Mouse (Mus musculus) midbrain, embryonic 16.5 days (tissue): ENCODE data around the gene Mis12. TPM values are rescaled to one million over a fixed set of nuclear protein-coding genes. Genes with fewer than 3 reads are reported as not detected.

Experiments
- ATAC-seq: fragments of 200-750 bp; cut with Nextera tagmentation; 2 replicates; pipeline ENCODE4 v1.8.0; 2017; ENCODE audit warnings: moderate TSS enrichment
- H3K27ac ChIP-seq: fragments of 300-500 bp; sonication (generic); 2 replicates; pipeline ENCODE4 v1.5.1; 2014; ENCODE audit warnings: mild to moderate bottlenecking, low read length, mixed read lengths
- H3K27me3 ChIP-seq: fragments of 300-500 bp; sonication (generic); 2 replicates; pipeline ENCODE4 v1.6.1; 2014; ENCODE audit warnings: low read depth, low read length, mixed read lengths; ENCODE audit not compliant: control insufficient read depth, insufficient read depth
- H3K36me3 ChIP-seq: fragments of 300-500 bp; sonication (generic); 2 replicates; pipeline ENCODE4 v1.6.1; 2014; ENCODE audit warnings: mild to moderate bottlenecking, low read length, moderate library complexity, mixed read lengths; ENCODE audit not compliant: control insufficient read depth, insufficient read depth
- H3K4me1 ChIP-seq: fragments of 300-500 bp; sonication (generic); 2 replicates; pipeline ENCODE4 v1.6.1; 2014; ENCODE audit warnings: mild to moderate bottlenecking, low read length, mixed read lengths; ENCODE audit not compliant: control insufficient read depth, insufficient read depth
- H3K4me2 ChIP-seq: fragments of 300-500 bp; sonication (generic); 2 replicates; pipeline ENCODE4 v1.6.1; 2014; ENCODE audit warnings: mild to moderate bottlenecking, low read length, mixed read lengths
- H3K4me3 ChIP-seq: fragments of 300-500 bp; sonication (generic); 2 replicates; pipeline ENCODE4 v1.5.1; 2014; ENCODE audit warnings: low read depth, mild to moderate bottlenecking, low read length, moderate library complexity, mixed read lengths
- H3K9ac ChIP-seq: fragments of 300-500 bp; sonication (generic); 2 replicates; pipeline ENCODE4 v1.6.1; 2014; ENCODE audit warnings: low read depth, low read length, mixed read lengths
- H3K9me3 ChIP-seq: fragments of 300-500 bp; sonication (generic); replicated peaks from 2 replicates; pipeline ENCODE4 v1.6.1; 2014; ENCODE audit warnings: mild to moderate bottlenecking, low read length, mixed read lengths; ENCODE audit not compliant: control insufficient read depth, poor library complexity, severe bottlenecking
- WGBS: fragments of 180-500 bp; shearing (Covaris S2); extraction: QIAGEN DNeasy Blood & Tissue Kit; methylation state at CpG from one replicate; pipeline ENCODE4 v1.1.7; 2014; 5-methylcytosine and 5-hydroxymethylcytosine counted together
- polyA plus RNA-seq: library from polyadenylated mRNA; unstranded; fragments of >200 nt; fragmentation: Nextera tagmentation; extraction: Ambion mirVana; gene quantifications from 2 replicates; pipeline ENCODE4 v1.2.1, GENCODE M21; 2015

The Mis12 gene
- polyA plus RNA-seq, 1 experiment from 2014 or later, result 33.4 TPM

DNA sequence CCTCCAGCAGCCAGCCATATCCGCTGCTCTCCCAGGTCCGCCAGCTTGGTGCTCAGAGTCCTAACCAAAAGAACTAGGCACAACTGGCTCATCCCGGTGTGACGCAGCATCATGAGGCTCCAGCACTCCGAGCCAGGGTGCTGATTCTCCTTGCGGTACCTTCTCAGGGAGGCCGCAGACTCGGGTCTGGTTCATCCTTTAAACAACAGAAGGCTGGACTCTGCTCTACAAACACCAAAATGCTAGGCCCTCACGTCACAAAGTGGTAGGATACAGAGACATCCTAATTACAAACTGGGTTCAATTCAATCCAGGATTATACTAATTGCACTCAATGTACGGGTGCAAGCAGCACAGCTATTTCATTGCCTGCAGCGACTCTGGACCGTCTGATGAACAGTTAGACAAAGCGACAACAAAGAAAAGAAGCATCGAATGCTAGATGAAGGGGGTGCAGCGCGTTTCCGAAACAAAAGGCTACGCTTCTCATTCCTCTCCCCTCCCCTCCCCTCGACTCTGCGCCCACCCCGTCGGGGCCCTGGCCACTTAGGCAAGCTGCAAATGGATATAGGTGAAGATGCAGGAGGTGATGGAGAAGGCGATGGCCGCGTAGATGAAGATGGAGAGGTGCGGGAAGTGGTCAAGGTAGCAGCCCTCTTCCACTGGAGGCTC, 13.2 kb downstream of the Mis12 start:
- Histone ChIP-seq H3K4me3 (peak overlapping the region; percentile 70), H3K27me3 (no peaks in the 10 kb centered on the region), H3K4me1 (peaks cover 24% of the 10 kb centered on the region), H3K9ac (peak overlapping the region; percentile 95), H3K27ac (peak overlapping the region; percentile 98), H3K4me2 (peak overlapping the region; percentile 79), H3K9me3 (no peaks in the 10 kb centered on the region), H3K36me3 (no peaks in the 10 kb centered on the region)
- 1% methylated on average over 26 of the region's 26 CpGs for WGBS
- ATAC-seq, result peak; percentile 64

DNA sequence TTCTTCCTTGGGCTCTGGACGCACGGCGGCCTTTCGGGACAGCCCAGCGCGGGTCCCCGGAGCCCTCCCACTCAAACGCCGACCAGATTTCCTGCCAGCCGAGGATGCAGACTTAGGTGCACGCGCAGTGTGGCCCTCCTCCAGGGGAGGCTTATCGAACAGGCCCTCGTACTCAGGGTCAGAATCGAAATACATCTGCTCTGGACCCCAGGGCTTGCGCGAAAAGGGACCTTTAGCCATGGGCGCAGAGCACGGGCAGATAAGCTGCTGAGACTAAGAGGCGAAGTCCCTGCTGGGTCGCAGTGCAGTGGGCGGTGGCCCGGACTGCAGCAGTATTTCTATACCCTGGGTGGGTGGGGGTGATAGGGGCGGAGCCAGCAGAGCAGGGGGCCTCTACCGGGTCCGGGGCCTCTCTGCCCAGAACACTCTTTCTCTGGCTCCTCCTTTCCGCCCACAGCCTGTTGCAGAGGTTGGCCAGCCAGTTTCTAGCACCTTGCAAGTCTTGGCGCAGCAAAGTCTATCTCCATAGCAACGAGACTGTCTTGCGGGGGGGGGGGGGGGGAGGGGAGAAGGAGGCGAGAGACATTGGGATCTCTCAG, 13.9 kb downstream of the Mis12 start, which contains the start of gene 6330403K07Rik:
Gene 6330403K07Rik (minus strand): TSS at position 351 of the 599 bp plus-strand sequence.
- Histone ChIP-seq H3K9me3 (no peaks in the 10 kb centered on the region), H3K9ac (peak within 1 kb of the TSS; percentile 95), H3K4me1 (peaks cover 24% of the 10 kb centered on the region), H3K36me3 (no peaks in the 10 kb centered on the region), H3K27ac (peak within 1 kb of the TSS; percentile 98), H3K27me3 (no peaks in the 10 kb centered on the region), H3K4me3 (peak within 1 kb of the TSS; percentile 70), H3K4me2 (peak within 1 kb of the TSS; percentile 79)
- peak; percentile 97 for ATAC-seq
- under 1% methylated on average over 28 of the region's 31 CpGs for WGBS

DNA sequence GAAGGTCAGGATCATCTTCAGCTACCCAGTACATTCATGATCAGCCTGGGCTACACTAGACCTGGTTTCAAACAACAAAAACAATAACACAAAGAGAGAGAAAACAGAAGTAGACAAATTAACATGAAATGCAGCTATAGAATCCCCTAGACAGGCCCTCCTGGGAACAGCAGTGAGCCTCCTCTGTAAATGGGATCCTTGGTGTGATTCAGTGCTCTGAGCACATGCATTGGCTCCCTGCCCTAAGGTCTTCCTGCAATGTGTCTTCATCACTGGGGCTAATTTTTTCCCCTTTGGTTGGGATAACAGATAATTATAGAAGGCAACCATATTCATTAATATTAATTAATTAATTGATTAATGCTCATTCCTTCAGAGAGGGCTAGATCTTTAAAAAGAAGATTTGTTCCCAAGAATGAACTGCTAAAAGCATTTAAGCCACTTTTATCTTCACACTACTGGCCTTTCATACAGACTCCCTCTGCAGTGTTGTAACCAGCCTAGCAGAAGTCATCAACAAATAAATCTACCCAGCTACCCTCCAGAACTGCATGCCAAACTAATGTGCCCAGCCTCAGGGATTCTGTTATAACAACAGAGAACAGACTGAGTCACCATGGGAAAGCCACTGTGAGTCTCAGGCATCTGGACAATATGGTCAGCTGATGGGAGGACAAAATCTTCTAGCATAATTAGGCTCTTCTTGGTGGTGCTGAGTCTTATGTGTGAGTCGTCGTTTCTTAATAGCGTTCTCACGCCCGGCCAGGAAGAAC, 20.3 kb downstream of the Mis12 start:
- H3K27ac ChIP-seq, result no peak overlapping the region
- no peaks in the 10 kb centered on the region for H3K4me1 ChIP-seq
- no peak for ATAC-seq
- no peaks in the 10 kb centered on the region for H3K9me3 ChIP-seq
- H3K9ac ChIP-seq, result no peak overlapping the region
- H3K4me2 ChIP-seq, result no peak overlapping the region
- no peaks in the 10 kb centered on the region for H3K27me3 ChIP-seq
- H3K4me3 ChIP-seq, result no peak overlapping the region
- WGBS, result 96% methylated on average over 5 of the region's 5 CpGs
- H3K36me3 ChIP-seq, result no peaks in the 10 kb centered on the region

DNA sequence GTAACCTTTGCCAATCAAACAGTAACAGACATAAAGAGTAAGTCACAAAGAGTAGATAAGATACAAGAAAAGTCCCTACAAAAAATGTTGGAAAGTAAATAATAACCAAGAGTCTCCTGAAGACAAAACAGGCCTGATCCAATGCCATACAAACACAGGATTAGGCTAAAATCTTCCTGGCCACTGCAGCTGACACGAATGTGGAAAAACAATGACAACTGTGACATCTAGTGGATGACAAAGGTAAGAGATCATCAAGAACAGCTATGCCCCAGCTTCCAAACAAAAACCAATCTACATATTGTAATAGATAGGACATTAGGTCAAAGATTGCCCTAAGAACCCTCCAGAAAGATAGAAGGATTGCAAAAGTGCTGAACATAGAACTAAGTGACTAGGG, 33.1 kb downstream of the Mis12 start:
- no peaks in the 10 kb centered on the region for H3K27me3 ChIP-seq
- no peaks in the 10 kb centered on the region for H3K4me1 ChIP-seq
- H3K9ac ChIP-seq, result no peak overlapping the region
- no peak overlapping the region for H3K27ac ChIP-seq
- no peaks in the 10 kb centered on the region for H3K9me3 ChIP-seq
- H3K4me3 ChIP-seq, result no peak overlapping the region
- H3K36me3 ChIP-seq, result no peaks in the 10 kb centered on the region
- no peak overlapping the region for H3K4me2 ChIP-seq
- WGBS, result 0% methylated on average over 1 of the region's 1 CpGs
- ATAC-seq, result peak; percentile 42; the same call in 1 of the 2 replicates

DNA sequence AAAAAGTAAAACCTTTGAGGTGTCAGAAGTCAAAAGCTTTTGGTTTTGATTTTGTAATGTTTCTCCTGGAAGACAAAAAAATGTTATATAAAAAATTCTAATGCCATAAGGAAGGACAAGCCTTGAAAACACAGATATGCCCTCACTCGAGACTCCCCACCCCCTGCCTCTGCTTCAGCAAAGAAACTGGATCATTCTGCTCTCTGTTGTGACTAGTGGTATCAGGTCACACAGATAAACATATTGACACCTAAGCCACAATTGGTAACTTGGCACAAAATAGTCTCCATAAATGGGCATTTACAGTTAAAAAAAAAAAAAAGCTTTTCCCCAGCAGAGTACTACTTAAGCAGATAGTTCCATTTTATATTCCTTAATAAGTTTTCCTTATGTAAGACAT, 56.9 kb downstream of the Mis12 start:
- Histone ChIP-seq H3K9ac (no peak overlapping the region), H3K4me2 (no peak overlapping the region), H3K9me3 (0 out of 2 replicates have a peak, but pooled peaks cover 6% of the 10 kb centered on the region), H3K4me1 (no peaks in the 10 kb centered on the region), H3K4me3 (no peak overlapping the region), H3K27ac (no peak overlapping the region), H3K27me3 (no peaks in the 10 kb centered on the region), H3K36me3 (no peaks in the 10 kb centered on the region)
- no peak for ATAC-seq
- 76% methylated on average over 1 of the region's 1 CpGs for WGBS

Other genes starting within 250 kb of the Mis12 start
- not detected in 2 replicates for gene Scimp, start 207.0 kb upstream of the Mis12 start, polyA plus RNA-seq
- 88.6 and 91.0 TPM in 2 replicates for gene Rabep1, start 174.8 kb upstream of the Mis12 start, polyA plus RNA-seq
- gene Nup88, start 49.6 kb upstream of the Mis12 start, polyA plus RNA-seq, result 120 and 122 TPM in 2 replicates
- gene Rpain, start 49.4 kb upstream of the Mis12 start, polyA plus RNA-seq, result 65.3 and 71.5 TPM in 2 replicates
- 170 and 175 TPM in 2 replicates for gene C1qbp, start 36.6 kb upstream of the Mis12 start, polyA plus RNA-seq
- gene Dhx33, start 15.2 kb upstream of the Mis12 start, polyA plus RNA-seq, result 15.7 and 16.2 TPM in 2 replicates
- gene Derl2, start 230 bp downstream of the Mis12 start, polyA plus RNA-seq, result 38.1 and 39.6 TPM in 2 replicates
- gene 6330403K07Rik, start 13.9 kb downstream of the Mis12 start, polyA plus RNA-seq, result 729 and 758 TPM in 2 replicates
- gene Nlrp1a, start 125.1 kb downstream of the Mis12 start, polyA plus RNA-seq, result 0.07 and 0.08 TPM in 2 replicates
- gene Nlrp1b, start 211.1 kb downstream of the Mis12 start, polyA plus RNA-seq, result not detected in 2 replicates